Mouse (Mus musculus): ENCODE measurements at regions not wholly inside any gene's neighbourhood (a gene's known extent, or its start where the extent isn't known, plus 50 kb on each side); places are given as distances from the start of the nearest gene placed in this dataset.
"Not testable (repeated sequence)": the region's sequence is repeated elsewhere in the genome, so short reads cannot be mapped to it uniquely, and the experiment has no call there.

- intact Hi-C loops (cut with DNase I): loop anchor here (2.0 kb wide), 1 partner anchor 66 kb away; no protein-coding TSS in a partner anchor
- Histone ChIP-seq H3K4me1 (ENCODE audit: control insufficient read depth, insufficient read depth, low read length) (no peaks in the 10 kb centered on the region), H3K36me3 (ENCODE audit: control insufficient read depth, insufficient read depth, low read length) (no peaks in the 10 kb centered on the region), H3K4me3 (no peak overlapping the region), H3K9ac (ENCODE audit: low read depth, low read length) (no peak overlapping the region), H3K79me2 (replicated peaks; ENCODE audit: control insufficient read depth, insufficient read depth, low read length) (no peaks in the 10 kb centered on the region), H3K27ac (no peak overlapping the region), H3K27me3 (ENCODE audit: control insufficient read depth, insufficient read depth, low read length) (no peaks in the 10 kb centered on the region; the same call in 1 of the 2 replicates)
- no peak for DNase-seq
- 19% methylated on average over 8 of the region's 8 CpGs for WGBS
- no peak for TF ChIP-seq EP300 (IDR thresholded peaks at IDR 0.05; ENCODE audit: insufficient read depth, low read depth, low read length)
- no peak for TF ChIP-seq POLR2A (IDR thresholded peaks at IDR 0.05; ENCODE audit: insufficient read depth, low read depth, low read length)
- no peak for TF ChIP-seq CTCF (IDR thresholded peaks at IDR 0.05)
Observed at GRCm38 (mm10) chr19:27603296-27603695, 173.7 kb upstream of the Pum3 start.

DNA sequence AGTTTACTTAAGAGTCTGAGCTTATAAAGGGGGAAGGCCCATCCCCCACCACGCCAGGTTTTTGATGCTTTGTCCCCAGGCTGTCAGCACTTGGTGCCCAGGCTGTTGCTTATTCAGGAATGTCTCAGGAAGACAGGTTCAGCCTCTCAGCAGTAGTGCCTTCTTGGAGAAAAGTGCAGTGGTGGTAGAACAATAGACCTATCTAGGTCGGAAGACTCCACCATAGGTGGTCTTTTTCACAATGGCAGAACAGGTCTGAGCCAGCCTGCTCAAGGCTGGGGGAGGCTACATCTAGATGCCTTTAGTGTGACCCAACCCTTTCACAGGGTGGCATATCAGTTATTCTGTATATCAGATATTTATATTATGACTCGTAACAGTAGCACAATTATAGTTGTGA lies 171.9 kb upstream of the Pum3 start:
- Histone ChIP-seq H3K4me1 (ENCODE audit: control insufficient read depth, insufficient read depth, low read length) (no peaks in the 10 kb centered on the region), H3K9ac (ENCODE audit: low read depth, low read length) (no peak overlapping the region), H3K27me3 (ENCODE audit: control insufficient read depth, insufficient read depth, low read length) (no peaks in the 10 kb centered on the region; the same call in 1 of the 2 replicates), H3K79me2 (replicated peaks; ENCODE audit: control insufficient read depth, insufficient read depth, low read length) (no peaks in the 10 kb centered on the region), H3K27ac (no peak overlapping the region), H3K36me3 (ENCODE audit: control insufficient read depth, insufficient read depth, low read length) (no peaks in the 10 kb centered on the region), H3K4me3 (no peak overlapping the region)
- no peak for DNase-seq
- WGBS: 80% methylated on average over 3 of the region's 3 CpGs
- TF ChIP-seq CTCF (IDR thresholded peaks at IDR 0.05): no peak
- intact Hi-C loops (cut with DNase I): no loop called here

DNA sequence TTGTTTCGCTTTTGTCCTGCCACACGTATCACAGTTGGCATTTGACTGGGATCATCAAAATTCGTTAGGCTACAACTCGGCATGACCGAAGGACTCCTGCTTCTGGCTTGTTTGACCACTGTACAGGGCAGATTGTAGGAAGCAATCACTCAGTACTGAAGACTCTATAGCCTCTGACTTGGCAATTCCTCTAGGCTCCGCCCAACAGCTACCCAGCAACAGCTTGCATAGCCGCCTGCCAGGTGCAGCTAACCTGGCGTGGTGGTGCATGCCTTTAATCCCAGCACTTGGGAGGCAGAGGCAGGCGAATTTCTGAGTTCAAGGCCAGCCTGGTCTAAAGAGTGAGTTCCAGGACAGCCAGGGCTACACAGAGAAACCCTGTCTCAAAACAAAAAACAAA lies 170.8 kb upstream of the Pum3 start:
- WGBS: 85% methylated on average over 9 of the region's 9 CpGs
- H3K27ac ChIP-seq; H3K36me3 ChIP-seq (ENCODE audit: control insufficient read depth, insufficient read depth, low read length); H3K9ac ChIP-seq (ENCODE audit: low read depth, low read length); H3K79me2 ChIP-seq (replicated peaks; ENCODE audit: control insufficient read depth, insufficient read depth, low read length); H3K4me3 ChIP-seq; H3K27me3 ChIP-seq (ENCODE audit: control insufficient read depth, insufficient read depth, low read length); intact Hi-C loops (cut with DNase I); H3K4me1 ChIP-seq (ENCODE audit: control insufficient read depth, insufficient read depth, low read length); DNase-seq: not testable (repeated sequence)

- 53% methylated on average over 10 of the region's 10 CpGs for WGBS
- Histone ChIP-seq H3K36me3 (ENCODE audit: control insufficient read depth, insufficient read depth, low read length) (no peaks in the 10 kb centered on the region), H3K27ac (no peak overlapping the region), H3K79me2 (replicated peaks; ENCODE audit: control insufficient read depth, insufficient read depth, low read length) (no peaks in the 10 kb centered on the region), H3K4me3 (no peak overlapping the region), H3K9ac (ENCODE audit: low read depth, low read length) (no peak overlapping the region), H3K27me3 (ENCODE audit: control insufficient read depth, insufficient read depth, low read length) (no peaks in the 10 kb centered on the region; the same call in 1 of the 2 replicates), H3K4me1 (ENCODE audit: control insufficient read depth, insufficient read depth, low read length) (no peaks in the 10 kb centered on the region)
- no peak for TF ChIP-seq CTCF (IDR thresholded peaks at IDR 0.05)
- TF ChIP-seq POLR2A (IDR thresholded peaks at IDR 0.05; ENCODE audit: insufficient read depth, low read depth, low read length): no peak
- TF ChIP-seq EP300 (IDR thresholded peaks at IDR 0.05; ENCODE audit: insufficient read depth, low read depth, low read length): no peak
- intact Hi-C loops (cut with DNase I): no loop called here
- no peak for DNase-seq
Observed at GRCm38 (mm10) chr19:27599639-27600308, 170.1 kb upstream of the Pum3 start.

DNA sequence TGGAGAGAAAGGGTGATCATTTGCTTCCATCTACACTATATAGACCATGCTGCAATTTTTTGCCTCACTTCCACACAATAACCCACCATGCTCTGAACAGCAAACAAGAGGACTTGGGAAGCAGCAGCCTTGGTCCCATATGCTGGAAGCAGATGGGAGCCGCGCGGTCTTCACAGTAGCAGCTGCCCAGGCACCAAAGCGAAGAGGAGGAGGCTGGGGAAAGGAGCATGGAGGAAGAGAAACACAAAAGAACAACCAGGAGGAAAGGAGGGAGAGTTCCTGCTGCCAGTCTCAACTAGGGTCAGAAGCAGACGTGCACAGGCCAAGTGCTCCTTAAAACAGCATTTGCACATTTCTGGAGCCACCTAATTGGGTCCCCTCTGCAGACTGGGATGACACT lies 168.7 kb upstream of the Pum3 start:
- Histone ChIP-seq H3K4me3 (no peak overlapping the region), H3K36me3 (ENCODE audit: control insufficient read depth, insufficient read depth, low read length) (no peaks in the 10 kb centered on the region), H3K4me1 (ENCODE audit: control insufficient read depth, insufficient read depth, low read length) (no peaks in the 10 kb centered on the region), H3K27ac (no peak overlapping the region), H3K27me3 (ENCODE audit: control insufficient read depth, insufficient read depth, low read length) (no peaks in the 10 kb centered on the region; the same call in 1 of the 2 replicates), H3K9ac (ENCODE audit: low read depth, low read length) (no peak overlapping the region), H3K79me2 (replicated peaks; ENCODE audit: control insufficient read depth, insufficient read depth, low read length) (no peaks in the 10 kb centered on the region)
- no peak for TF ChIP-seq EP300 (IDR thresholded peaks at IDR 0.05; ENCODE audit: insufficient read depth, low read depth, low read length)
- DNase-seq: no peak
- WGBS: 81% methylated on average over 5 of the region's 5 CpGs
- intact Hi-C loops (cut with DNase I): no loop called here

DNA sequence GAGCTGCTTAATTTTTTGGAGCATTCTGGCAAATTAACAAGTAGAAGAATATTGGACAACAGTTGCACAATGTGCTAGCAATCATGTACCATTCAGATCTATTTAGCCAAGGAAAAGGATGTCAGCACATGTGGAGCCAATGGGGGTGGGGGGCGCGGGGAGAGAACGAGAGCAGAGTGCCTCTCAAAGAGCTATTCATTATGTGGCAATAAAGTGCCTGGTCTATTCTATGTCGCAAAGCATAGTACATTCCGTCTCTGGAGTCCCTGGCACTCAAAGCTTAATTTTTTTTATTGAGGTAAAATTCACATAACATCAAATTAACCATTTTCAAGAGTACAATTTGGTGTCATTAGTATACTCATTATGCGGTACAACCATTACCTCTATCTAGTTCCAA lies 155.9 kb upstream of the Pum3 start:
- intact Hi-C loops (cut with DNase I): no loop called here
- no peaks in the 10 kb centered on the region for H3K36me3 ChIP-seq (ENCODE audit: control insufficient read depth, insufficient read depth, low read length)
- no peak for DNase-seq
- no peaks in the 10 kb centered on the region for H3K79me2 ChIP-seq (replicated peaks; ENCODE audit: control insufficient read depth, insufficient read depth, low read length)
- no peak overlapping the region for H3K4me3 ChIP-seq
- H3K27ac ChIP-seq: no peak overlapping the region
- TF ChIP-seq POLR2A (IDR thresholded peaks at IDR 0.05; ENCODE audit: insufficient read depth, low read depth, low read length) (no peak), EP300 (IDR thresholded peaks at IDR 0.05; ENCODE audit: insufficient read depth, low read depth, low read length) (no peak), CTCF (IDR thresholded peaks at IDR 0.05) (no peak)
- H3K27me3 ChIP-seq (ENCODE audit: control insufficient read depth, insufficient read depth, low read length): no peaks in the 10 kb centered on the region
- no peak overlapping the region for H3K9ac ChIP-seq (ENCODE audit: low read depth, low read length)
- 92% methylated on average over 6 of the region's 6 CpGs for WGBS
- no peaks in the 10 kb centered on the region; the same call in 1 of the 2 replicates for H3K4me1 ChIP-seq (ENCODE audit: control insufficient read depth, insufficient read depth, low read length)

Measured in heart, adult 2 months (tissue).